Mouse (Mus musculus) kidney, adult 18-20 months (tissue): ENCODE data around the gene Akap5.

Source experiments
- DNase-seq: peaks from one replicate; pipeline ENCODE4 v3.0.0; 2021

Gene Akap5

DNA sequence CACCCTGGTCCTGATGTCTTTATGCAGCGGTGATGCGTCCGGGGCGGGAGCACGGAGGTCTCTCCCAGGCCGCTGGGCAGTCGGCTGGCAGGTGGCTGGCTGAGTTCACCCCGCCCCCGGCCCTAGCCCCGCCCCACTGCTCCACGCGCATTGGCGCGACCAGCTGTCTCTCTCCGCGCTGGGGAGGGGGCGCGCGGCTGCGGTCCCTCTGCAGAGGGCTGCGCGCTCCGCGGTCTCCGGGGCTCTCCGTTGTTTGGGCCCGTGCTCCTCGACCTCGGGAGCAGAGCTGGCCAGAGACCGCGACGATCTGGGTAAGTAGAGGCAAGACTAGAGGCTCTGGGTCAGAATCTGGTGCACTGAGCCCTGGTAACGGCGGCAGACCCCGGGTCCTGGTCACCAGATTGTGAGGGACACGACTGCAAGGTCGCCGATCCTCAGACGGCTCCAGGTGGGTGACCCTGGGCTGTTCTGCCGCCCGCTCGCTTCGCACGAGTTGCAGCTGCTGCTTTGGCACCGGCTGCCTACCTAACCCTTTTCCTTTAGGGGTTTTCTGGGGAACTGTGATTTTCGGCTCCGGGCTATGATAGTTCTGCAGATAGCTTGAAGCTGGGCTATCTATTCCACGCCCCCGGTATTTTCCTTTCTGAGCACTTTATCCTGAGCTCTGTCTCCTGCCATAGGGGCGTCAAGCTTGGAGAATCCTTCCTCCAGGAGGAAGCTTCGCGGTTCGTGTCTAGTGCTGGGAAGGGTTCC, at the start of gene Akap5:
TSS of gene Akap5 (plus strand) at position 213 of the 753 bp plus-strand sequence.
- DNase-seq, result no peak

GRCm38 (mm10) chr12:76278209-76278608, 46.5 kb upstream of the Akap5 start:
- DNase-seq, result no peak

GRCm38 (mm10) chr12:76280556-76280955, 44.1 kb upstream of the Akap5 start:
- no peak for DNase-seq

DNA sequence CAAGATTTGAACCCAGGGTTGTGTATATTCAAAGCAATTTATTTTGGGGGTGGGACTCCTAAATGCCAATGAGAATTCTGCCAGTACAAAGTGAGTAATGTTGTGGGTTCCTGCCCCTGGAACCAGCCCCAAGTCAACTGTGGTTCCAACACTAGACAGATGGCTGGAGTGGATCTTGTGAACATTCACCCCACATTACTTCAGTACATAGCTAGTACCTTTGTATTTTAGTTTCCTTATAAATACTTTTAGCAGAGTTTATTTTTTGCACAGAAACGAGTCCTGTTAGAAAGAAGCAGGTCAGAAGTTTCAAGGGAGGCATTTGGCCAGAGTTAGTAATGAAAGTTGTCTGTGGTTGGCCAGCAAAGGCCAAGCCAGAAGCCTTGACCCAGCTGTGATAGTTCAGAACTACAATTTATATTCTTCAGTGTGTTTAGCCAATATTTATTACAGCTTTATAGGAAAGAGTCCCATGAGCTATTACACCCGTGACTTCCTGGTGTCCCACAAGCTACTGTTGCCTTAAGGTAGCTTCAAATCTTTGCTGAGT, 43.5 kb upstream of the Akap5 start:
- DNase-seq, result no peak

GRCm38 (mm10) chr12:76282132-76282531, 42.6 kb upstream of the Akap5 start:
- DNase-seq, result no peak

GRCm38 (mm10) chr12:76282532-76283173, 42.0 kb upstream of the Akap5 start:
- no peak for DNase-seq

GRCm38 (mm10) chr12:76285418-76285817, 39.3 kb upstream of the Akap5 start:
- no peak for DNase-seq

DNA sequence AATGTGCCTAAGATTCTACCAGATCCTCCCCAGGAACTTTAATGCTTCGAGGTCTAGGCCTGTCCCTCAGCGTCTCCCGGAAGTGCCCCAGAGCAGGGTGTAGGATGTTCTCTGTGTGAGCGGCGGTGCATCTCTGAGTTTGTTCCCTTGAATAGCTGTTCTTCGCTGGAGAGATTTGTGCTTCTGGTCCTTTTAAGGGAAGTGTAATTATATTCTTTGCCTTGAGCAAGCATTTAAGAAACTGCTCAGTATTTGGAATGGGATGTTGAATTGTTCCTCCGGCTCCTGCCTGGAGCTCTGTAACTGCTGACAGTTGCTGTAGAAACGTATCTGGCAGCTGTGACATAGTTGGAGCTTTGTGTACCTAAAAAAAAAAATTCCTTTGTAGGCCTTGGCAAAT, 36.7 kb upstream of the Akap5 start:
- no peak for DNase-seq

DNA sequence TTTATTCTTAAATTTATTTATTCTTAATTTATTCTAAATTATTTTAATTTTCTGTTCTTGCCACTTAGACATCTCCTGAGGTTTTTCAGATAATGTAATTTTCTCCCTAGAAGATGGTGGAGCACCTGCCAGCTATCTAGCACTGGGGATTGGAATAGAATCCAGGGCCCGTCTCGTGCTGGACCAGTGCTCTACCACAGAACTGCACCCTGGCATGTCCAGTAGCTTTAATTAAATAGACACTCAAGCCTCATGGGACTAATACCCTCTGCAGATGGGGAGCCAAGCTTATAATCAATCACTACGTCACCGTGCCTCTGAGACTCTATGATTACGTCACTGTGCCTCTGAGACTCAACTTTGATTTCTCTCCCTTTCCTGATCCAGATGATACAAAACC, 36.2 kb upstream of the Akap5 start:
- no peak for DNase-seq

DNA sequence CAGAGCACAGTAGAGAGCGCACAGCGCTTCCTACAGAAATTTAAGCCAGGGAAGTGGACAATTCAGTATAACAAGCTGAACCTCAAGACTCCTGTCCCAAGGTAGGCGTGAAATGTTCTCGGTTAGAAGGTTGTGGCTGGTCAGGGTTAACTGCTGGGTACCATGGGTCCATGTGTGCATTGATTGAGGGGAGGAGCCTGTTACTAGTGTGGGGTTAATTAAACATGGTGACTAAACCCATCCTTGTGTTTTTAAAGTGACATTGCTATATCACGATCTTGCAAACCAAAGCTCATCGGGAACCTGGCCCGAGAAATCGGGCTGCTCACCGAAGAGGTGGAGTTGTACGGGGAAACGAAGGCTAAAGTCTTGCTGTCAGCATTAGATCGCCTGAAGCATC, 35.3 kb upstream of the Akap5 start:
- no peak for DNase-seq

- no peak for DNase-seq
These were observed 34.4 kb upstream of the Akap5 start for GRCm38 (mm10) chr12:76290271-76290670.

- peak; percentile 60 for DNase-seq
These were observed 31.5 kb upstream of the Akap5 start for GRCm38 (mm10) chr12:76293192-76293591.

- DNase-seq, result no peak
These were observed 26.9 kb upstream of the Akap5 start for GRCm38 (mm10) chr12:76297830-76298229.

- DNase-seq, result no peak
These were observed 25.3 kb upstream of the Akap5 start for GRCm38 (mm10) chr12:76299361-76299906.

- DNase-seq, result no peak
These were observed 24.3 kb upstream of the Akap5 start for GRCm38 (mm10) chr12:76300367-76300766.

GRCm38 (mm10) chr12:76303474-76303873, 21.2 kb upstream of the Akap5 start:
- DNase-seq, result no peak

DNA sequence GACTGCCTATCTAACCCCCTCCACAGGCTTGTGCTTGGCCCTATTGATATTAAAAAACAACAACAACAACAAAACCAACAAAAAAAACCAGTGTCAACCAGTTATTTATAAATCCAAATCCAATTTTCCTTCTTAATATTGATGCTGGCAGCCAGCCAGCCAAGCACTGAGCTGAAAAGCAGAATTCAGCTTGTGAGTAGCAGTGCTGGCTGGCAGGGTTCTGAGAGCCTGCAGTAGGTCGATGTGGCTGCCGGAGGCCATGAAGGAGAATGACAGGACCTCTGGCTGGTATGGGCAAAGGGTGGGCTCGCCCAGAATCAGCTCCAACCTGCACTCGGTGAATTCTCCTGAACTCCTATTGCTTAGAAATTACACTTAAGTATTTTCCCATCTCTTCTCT, 20.5 kb upstream of the Akap5 start:
- DNase-seq, result no peak

DNA sequence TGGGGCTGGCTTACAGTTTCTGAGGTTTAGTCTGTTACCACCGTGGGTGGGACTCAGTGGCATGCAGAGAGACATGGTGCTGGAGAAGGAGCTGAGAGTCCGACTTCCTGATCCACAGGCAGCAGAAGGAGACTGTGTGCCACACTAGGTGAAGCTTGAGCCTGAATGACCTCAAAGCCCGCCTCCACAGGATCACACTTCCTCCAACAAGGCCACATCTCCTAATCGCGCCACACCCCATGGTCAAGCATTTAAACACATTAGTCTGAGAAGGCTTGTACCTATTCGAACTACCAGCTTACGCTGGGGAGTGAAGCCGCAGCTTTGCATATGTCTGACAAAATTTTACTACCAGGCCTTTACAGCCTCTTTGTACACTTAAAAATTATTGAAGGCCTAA, 19.6 kb upstream of the Akap5 start:
- DNase-seq, result no peak

- DNase-seq, result no peak
These were observed 17.7 kb upstream of the Akap5 start for GRCm38 (mm10) chr12:76306852-76307561.

GRCm38 (mm10) chr12:76307964-76308363, 16.7 kb upstream of the Akap5 start:
- no peak for DNase-seq

- DNase-seq, result no peak
These were observed 16.3 kb upstream of the Akap5 start for GRCm38 (mm10) chr12:76308436-76308835.

DNA sequence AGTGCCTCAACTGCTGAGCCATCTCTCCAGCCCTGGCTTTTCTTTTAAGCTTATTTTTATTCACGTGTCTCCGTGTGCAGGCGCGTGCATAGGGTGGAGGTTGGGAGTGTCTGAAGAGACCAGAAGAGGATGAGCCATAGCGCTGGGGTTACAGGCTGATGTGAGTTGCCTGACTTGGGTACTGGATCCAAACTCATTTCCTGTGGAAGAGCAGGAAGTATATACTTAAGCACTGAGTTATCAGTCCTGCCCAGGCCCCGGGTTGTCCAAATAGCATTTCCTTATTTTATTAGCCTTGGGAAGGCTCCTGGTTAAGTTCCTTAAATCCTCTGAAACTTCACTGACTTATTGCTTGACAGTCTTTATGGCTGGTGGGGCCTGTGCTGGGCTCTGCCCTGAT, 14.7 kb upstream of the Akap5 start:
- no peak for DNase-seq

DNA sequence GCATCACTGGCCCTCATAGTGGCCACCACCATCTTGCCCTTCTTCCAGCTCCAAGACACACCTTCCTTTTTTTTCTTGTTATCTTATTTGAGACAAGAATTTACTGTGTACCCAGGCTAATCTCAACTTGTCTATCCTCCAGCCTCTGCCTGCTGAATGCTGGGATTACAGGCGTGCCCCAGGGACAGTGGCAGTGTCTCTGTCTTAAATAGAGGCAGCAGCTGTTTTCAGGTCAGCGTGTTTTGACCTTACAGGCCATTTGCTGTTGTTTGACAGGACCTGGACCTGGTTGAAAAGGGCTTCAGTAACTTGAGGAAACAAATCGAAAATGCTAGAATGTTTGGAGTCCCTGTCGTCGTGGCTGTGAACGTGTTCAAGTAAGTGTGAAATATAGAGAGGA, 14.1 kb upstream of the Akap5 start:
- DNase-seq, result no peak
